19 mouse cellular contexts compared by ENCODE assay signal in genomic region chr4:7215048-7216030, GRCm38 (mm10).
DNase-seq lines count a peak whose midpoint lies in the region; ATAC-seq and TF ChIP-seq lines count a peak whose summit lies in the region.
"Had no signal": no experiment of that assay in that cellular context is flagged by ENCODE, and none has a peak within 500 bp of the region (broad histone marks: within the 10 kb centered on the region; RNA-seq: fewer than 3 reads in every experiment).

No protein-coding gene starts in this region.

- no peak overlapping the region for H3K4me3 ChIP-seq in hindbrain, embryonic 11.5 days (ENCODE audit: low read depth, low read length)
- no peak overlapping the region for H3K4me3 ChIP-seq in hindbrain, embryonic 14.5 days (replicated peaks; ENCODE audit: low read length)
- no peak overlapping the region for H3K4me3 ChIP-seq in neural tube, embryonic 11.5 days (ENCODE audit: low read depth, low read length)
- H3K4me3 ChIP-seq in neural tube, embryonic 15.5 days (replicated peaks), result no peak overlapping the region
- H3K4me3 ChIP-seq in forebrain, postnatal 0 days (ENCODE audit: low read depth, low read length), result no peak overlapping the region
- H3K4me3 ChIP-seq in gastrocnemius, adult 2 months, result no peak overlapping the region
- H3K4me3 ChIP-seq: embryonic facial prominence, embryonic 15.5 days; hindbrain, embryonic 13.5 days; liver, embryonic 15.5 days had no signal

- peak; percentile 33; the same call in 1 of the 2 replicates for ATAC-seq in hindbrain, embryonic 11.5 days (ENCODE audit: low FRiP score)
- ATAC-seq in hindbrain, embryonic 14.5 days (ENCODE audit: low FRiP score), result no peak
- ATAC-seq in neural tube, embryonic 11.5 days (ENCODE audit: insufficient read depth, low FRiP score, low TSS enrichment), result 0 out of 2 replicates have a peak, but pooled peaks have one; percentile 21
- ATAC-seq in neural tube, embryonic 15.5 days (ENCODE audit: low FRiP score), result no peak
- peak; percentile 42; the same call in 1 of the 2 replicates for ATAC-seq in forebrain, postnatal 0 days
- ATAC-seq: intestine, embryonic 16.5 days; lung, postnatal 0 days had no signal

- no peaks in the 10 kb centered on the region for H3K36me3 ChIP-seq in hindbrain, embryonic 11.5 days (ENCODE audit: control insufficient read depth, insufficient read depth, low read length)
- no peaks in the 10 kb centered on the region for H3K36me3 ChIP-seq in hindbrain, embryonic 14.5 days (replicated peaks; ENCODE audit: control insufficient read depth, insufficient read depth)
- no peaks in the 10 kb centered on the region for H3K36me3 ChIP-seq in neural tube, embryonic 11.5 days (ENCODE audit: control insufficient read depth, insufficient read depth, low read length)
- H3K36me3 ChIP-seq in neural tube, embryonic 15.5 days, result no peaks in the 10 kb centered on the region
- no peaks in the 10 kb centered on the region for H3K36me3 ChIP-seq in forebrain, postnatal 0 days (ENCODE audit: insufficient read depth)
- H3K36me3 ChIP-seq: embryonic facial prominence, embryonic 15.5 days; hindbrain, embryonic 13.5 days; liver, embryonic 15.5 days had no signal

- intact Hi-C loops in gastrocnemius, adult 2 months (cut with DNase I), result no loop called here

- no peak for DNase-seq in hindbrain, embryonic 11.5 days (ENCODE audit: low spot score)
- no peak for DNase-seq in hindbrain, embryonic 14.5 days (ENCODE audit: low spot score)
- DNase-seq in neural tube, embryonic 11.5 days (ENCODE audit: low spot score), result no peak
- DNase-seq in forebrain, postnatal 0 days, result peak; percentile 31
- DNase-seq in kidney, adult 9 months, result no peak
- DNase-seq in gastrocnemius, adult 2 months, result no peak
- DNase-seq: adrenal gland, postnatal 36 days; cerebellum, adult 9-11 months; gastrocnemius, postnatal 25 days; left cerebral cortex, postnatal 4 days; thymus, postnatal 4 days had no signal

- no peaks in the 10 kb centered on the region for H3K4me1 ChIP-seq in hindbrain, embryonic 11.5 days (replicated peaks; ENCODE audit: control insufficient read depth, insufficient read depth, low read length)
- H3K4me1 ChIP-seq in hindbrain, embryonic 14.5 days (replicated peaks; ENCODE audit: control insufficient read depth, insufficient read depth, low read length), result no peaks in the 10 kb centered on the region
- no peaks in the 10 kb centered on the region for H3K4me1 ChIP-seq in neural tube, embryonic 11.5 days (ENCODE audit: control insufficient read depth, insufficient read depth, low read length)
- H3K4me1 ChIP-seq in neural tube, embryonic 15.5 days, result no peaks in the 10 kb centered on the region
- H3K4me1 ChIP-seq in forebrain, postnatal 0 days (ENCODE audit: insufficient read depth), result no peaks in the 10 kb centered on the region
- H3K4me1 ChIP-seq: embryonic facial prominence, embryonic 15.5 days; liver, embryonic 15.5 days had no signal

- H3K9me3 ChIP-seq in hindbrain, embryonic 11.5 days (ENCODE audit: control insufficient read depth, low read length), result no peaks in the 10 kb centered on the region
- no peaks in the 10 kb centered on the region for H3K9me3 ChIP-seq in hindbrain, embryonic 14.5 days (ENCODE audit: control insufficient read depth, low read length)
- no peaks in the 10 kb centered on the region for H3K9me3 ChIP-seq in neural tube, embryonic 11.5 days (ENCODE audit: control insufficient read depth, low read length)
- H3K9me3 ChIP-seq in neural tube, embryonic 15.5 days (replicated peaks), result no peaks in the 10 kb centered on the region
- H3K9me3 ChIP-seq in forebrain, postnatal 0 days (ENCODE audit: low read length), result no peaks in the 10 kb centered on the region
- H3K9me3 ChIP-seq: embryonic facial prominence, embryonic 15.5 days; hindbrain, embryonic 13.5 days; liver, embryonic 15.5 days had no signal

- WGBS in hindbrain, embryonic 11.5 days, result 76% methylated on average over 5 of the region's 5 CpGs
- whole genome bisulfite sequencing in hindbrain, embryonic 14.5 days, result 61% methylated on average over 5 of the region's 5 CpGs
- WGBS in neural tube, embryonic 11.5 days, result 84% methylated on average over 5 of the region's 5 CpGs
- WGBS in neural tube, embryonic 15.5 days, result 52% methylated on average over 5 of the region's 5 CpGs
- 57% methylated on average over 5 of the region's 5 CpGs for WGBS in forebrain, postnatal 0 days

- no peak overlapping the region for H3K4me2 ChIP-seq in hindbrain, embryonic 11.5 days (replicated peaks; ENCODE audit: low read depth, low read length)
- no peak overlapping the region for H3K4me2 ChIP-seq in hindbrain, embryonic 14.5 days (replicated peaks)
- H3K4me2 ChIP-seq in neural tube, embryonic 11.5 days (ENCODE audit: low read depth), result no peak overlapping the region
- no peak overlapping the region for H3K4me2 ChIP-seq in neural tube, embryonic 15.5 days
- H3K4me2 ChIP-seq in forebrain, postnatal 0 days (ENCODE audit: low read depth), result no peak overlapping the region
- H3K4me2 ChIP-seq: embryonic facial prominence, embryonic 15.5 days; hindbrain, embryonic 13.5 days; liver, embryonic 15.5 days had no signal

- no peak overlapping the region for H3K9ac ChIP-seq in hindbrain, embryonic 11.5 days (ENCODE audit: low read depth, low read length)
- H3K9ac ChIP-seq in hindbrain, embryonic 14.5 days, result no peak overlapping the region
- no peak overlapping the region for H3K9ac ChIP-seq in neural tube, embryonic 11.5 days (ENCODE audit: low read length)
- H3K9ac ChIP-seq in neural tube, embryonic 15.5 days (replicated peaks), result no peak overlapping the region
- no peak overlapping the region for H3K9ac ChIP-seq in forebrain, postnatal 0 days
- H3K9ac ChIP-seq: embryonic facial prominence, embryonic 15.5 days; hindbrain, embryonic 13.5 days; liver, embryonic 15.5 days had no signal

- H3K27ac ChIP-seq in hindbrain, embryonic 11.5 days (ENCODE audit: low read depth, low read length), result no peak overlapping the region
- H3K27ac ChIP-seq in hindbrain, embryonic 14.5 days, result no peak overlapping the region
- H3K27ac ChIP-seq in neural tube, embryonic 11.5 days (ENCODE audit: low read depth, low read length), result no peak overlapping the region
- H3K27ac ChIP-seq in neural tube, embryonic 15.5 days (replicated peaks), result no peak overlapping the region
- H3K27ac ChIP-seq in forebrain, postnatal 0 days (ENCODE audit: low read depth, low read length), result no peak overlapping the region
- no peak overlapping the region for H3K27ac ChIP-seq in gastrocnemius, adult 2 months
- H3K27ac ChIP-seq: embryonic facial prominence, embryonic 15.5 days; kidney, postnatal 0 days; liver, embryonic 15.5 days; stomach, postnatal 0 days had no signal

- no peak for TF ChIP-seq CTCF in forebrain, postnatal 0 days (IDR thresholded peaks at IDR 0.05; ENCODE audit: low read depth)
- TF ChIP-seq CTCF in gastrocnemius, adult 2 months (IDR thresholded peaks at IDR 0.05), result no peak

- H3K27me3 ChIP-seq in hindbrain, embryonic 11.5 days (ENCODE audit: control insufficient read depth, insufficient read depth, low read length), result no peaks in the 10 kb centered on the region
- H3K27me3 ChIP-seq in hindbrain, embryonic 14.5 days (ENCODE audit: control insufficient read depth, insufficient read depth, low read length), result no peaks in the 10 kb centered on the region
- no peaks in the 10 kb centered on the region for H3K27me3 ChIP-seq in neural tube, embryonic 11.5 days (ENCODE audit: control insufficient read depth, insufficient read depth, low read length)
- no peaks in the 10 kb centered on the region for H3K27me3 ChIP-seq in neural tube, embryonic 15.5 days (replicated peaks)
- H3K27me3 ChIP-seq in forebrain, postnatal 0 days (ENCODE audit: insufficient read depth, low read length), result no peaks in the 10 kb centered on the region
- H3K27me3 ChIP-seq: embryonic facial prominence, embryonic 15.5 days; hindbrain, embryonic 13.5 days; liver, embryonic 15.5 days had no signal

Comparison
In these comparisons a context has a peak if more than half of its experiments do, and no peak if none do; other contexts are left out.
1. ATAC-seq: peak in hindbrain, embryonic 11.5 days (single experiment), neural tube, embryonic 11.5 days (single experiment) and forebrain, postnatal 0 days (single experiment); none in hindbrain, embryonic 14.5 days (single experiment) and neural tube, embryonic 15.5 days (single experiment).